Mouse (Mus musculus) liver, embryonic 11.5 days (tissue): ENCODE data around the gene Creld2. TPM values are rescaled to one million over a fixed set of nuclear protein-coding genes. Genes with fewer than 3 reads are reported as not detected.
A peak's percentile ranks its signal among the peaks of the same experiment; 100 is the strongest.
"Not testable (repeated sequence)": the region's sequence is repeated elsewhere in the genome, so short reads cannot be mapped to it uniquely, and the experiment has no call there.

Experiments used
- ATAC-seq: fragments of 200-750 bp; cut with Nextera tagmentation; replicated peaks from 2 replicates; pipeline ENCODE4 v1.8.0; 2017; ENCODE audit warnings: moderate number of reproducible peaks, mild to moderate bottlenecking, moderate TSS enrichment, moderate library complexity; ENCODE audit not compliant: low FRiP score
- DNase-seq: peaks from one replicate; pipeline ENCODE4 v3.0.0-alpha.2; 2017; ENCODE audit warnings: low spot score
- H3K27ac ChIP-seq: fragments of 300-500 bp; sonication (generic); 2 replicates; pipeline ENCODE4 v1.5.1; 2014; ENCODE audit warnings: mild to moderate bottlenecking, low read depth, low read length, control low read depth
- H3K27me3 ChIP-seq: fragments of 300-500 bp; sonication (generic); replicated peaks from 2 replicates; pipeline ENCODE4 v1.6.1; 2014; ENCODE audit warnings: low read length, mixed read lengths; ENCODE audit not compliant: control insufficient read depth, insufficient read depth
- H3K36me3 ChIP-seq: fragments of 300-500 bp; sonication (generic); 2 replicates; pipeline ENCODE4 v1.6.1; 2014; ENCODE audit warnings: mild to moderate bottlenecking, low read length, moderate library complexity, mixed read lengths; ENCODE audit not compliant: control insufficient read depth, insufficient read depth
- H3K4me1 ChIP-seq: fragments of 300-500 bp; sonication (generic); replicated peaks from 2 replicates; pipeline ENCODE4 v1.6.1; 2014; ENCODE audit warnings: low read length, mixed read lengths; ENCODE audit not compliant: control insufficient read depth, insufficient read depth
- H3K4me2 ChIP-seq: fragments of 300-500 bp; sonication (generic); 2 replicates; pipeline ENCODE4 v1.6.1; 2014; ENCODE audit warnings: mild to moderate bottlenecking, control low read depth, moderate library complexity
- H3K4me3 ChIP-seq: fragments of 300-500 bp; sonication (generic); 2 replicates; pipeline ENCODE4 v1.5.1; 2014; ENCODE audit warnings: low read depth, low read length, control low read depth
- H3K9ac ChIP-seq: fragments of 300-500 bp; sonication (generic); 2 replicates; pipeline ENCODE4 v1.6.1; 2014; ENCODE audit warnings: low read depth, low read length, control low read depth
- H3K9me3 ChIP-seq: fragments of 300-500 bp; sonication (generic); 2 replicates; pipeline ENCODE4 v1.6.1; 2016; ENCODE audit warnings: low read length, inconsistent platforms, mixed read lengths; ENCODE audit not compliant: control insufficient read depth
- WGBS: fragments of 180-500 bp; shearing (Covaris S2); extraction: QIAGEN DNeasy Blood & Tissue Kit; methylation state at CpG from one replicate; pipeline ENCODE4 v1.1.7; 2014; 5-methylcytosine and 5-hydroxymethylcytosine counted together
- polyA plus RNA-seq: library from polyadenylated mRNA; unstranded; fragments of >200 nt; fragmentation: Nextera tagmentation; extraction: Ambion mirVana; gene quantifications from 2 replicates; pipeline ENCODE4 v1.2.1, GENCODE M21; 2014

The Creld2 gene
- polyA plus RNA-seq, 1 experiment from 2014 or later, result 109 TPM

DNA sequence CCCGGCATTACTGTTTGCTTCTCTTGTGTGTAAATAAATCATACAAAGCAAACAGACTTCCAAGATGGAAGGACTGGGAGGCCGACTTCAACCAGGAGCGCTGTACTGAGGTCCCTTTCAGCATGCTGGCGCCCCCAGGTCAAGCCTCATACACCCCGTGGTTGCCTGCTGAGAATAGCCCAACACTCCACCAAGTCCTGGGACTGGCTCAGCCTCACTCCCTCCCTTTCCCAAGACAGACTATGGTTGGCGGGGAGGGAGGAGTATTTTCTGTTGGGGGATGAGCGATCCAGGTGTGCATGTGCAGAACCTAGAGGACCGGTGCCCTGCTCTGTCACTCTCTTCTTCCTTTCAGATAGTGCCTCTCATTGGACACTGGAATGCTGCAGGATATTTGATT is 11.3 kb upstream of the Creld2 start:
- Histone ChIP-seq H3K9me3 (no peaks in the 10 kb centered on the region), H3K9ac (no peak overlapping the region), H3K4me3 (no peak overlapping the region), H3K4me1 (no peaks in the 10 kb centered on the region), H3K36me3 (peaks cover 17% of the 10 kb centered on the region), H3K27me3 (no peaks in the 10 kb centered on the region), H3K4me2 (no peak overlapping the region), H3K27ac (no peak overlapping the region)
- ATAC-seq (no peak), DNase-seq (no peak)
- 89% methylated on average over 8 of the region's 8 CpGs for WGBS

- Histone ChIP-seq H3K27ac (no peak overlapping the region), H3K4me3 (no peak overlapping the region), H3K4me1 (no peaks in the 10 kb centered on the region), H3K36me3 (peaks cover 23% of the 10 kb centered on the region), H3K9ac (no peak overlapping the region), H3K9me3 (no peaks in the 10 kb centered on the region), H3K4me2 (no peak overlapping the region), H3K27me3 (no peaks in the 10 kb centered on the region)
- no peak for DNase-seq
- no peak for ATAC-seq
- WGBS, result 92% methylated on average over 2 of the region's 2 CpGs
These were observed 9.1 kb upstream of the Creld2 start for GRCm38 (mm10) chr15:88810369-88810768.

- Histone ChIP-seq H3K27me3 (no peaks in the 10 kb centered on the region), H3K4me1 (no peaks in the 10 kb centered on the region), H3K9ac (no peak overlapping the region), H3K4me3 (no peak overlapping the region), H3K9me3 (no peaks in the 10 kb centered on the region), H3K36me3 (peaks cover 18% of the 10 kb centered on the region), H3K4me2 (no peak overlapping the region), H3K27ac (no peak overlapping the region)
- DNase-seq (no peak), ATAC-seq (no peak)
- WGBS, result 82% methylated on average over 3 of the region's 3 CpGs
These were observed 6.2 kb upstream of the Creld2 start for GRCm38 (mm10) chr15:88813262-88813661.

GRCm38 (mm10) chr15:88813873-88814272 is 5.6 kb upstream of the Creld2 start:
- not testable (repeated sequence) for H3K27me3 ChIP-seq, DNase-seq, H3K27ac ChIP-seq, H3K9me3 ChIP-seq, H3K9ac ChIP-seq, ATAC-seq, H3K4me1 ChIP-seq, H3K4me2 ChIP-seq, H3K4me3 ChIP-seq
- peaks cover 18% of the 10 kb centered on the region for H3K36me3 ChIP-seq
- 92% methylated on average over 2 of the region's 2 CpGs for WGBS

DNA sequence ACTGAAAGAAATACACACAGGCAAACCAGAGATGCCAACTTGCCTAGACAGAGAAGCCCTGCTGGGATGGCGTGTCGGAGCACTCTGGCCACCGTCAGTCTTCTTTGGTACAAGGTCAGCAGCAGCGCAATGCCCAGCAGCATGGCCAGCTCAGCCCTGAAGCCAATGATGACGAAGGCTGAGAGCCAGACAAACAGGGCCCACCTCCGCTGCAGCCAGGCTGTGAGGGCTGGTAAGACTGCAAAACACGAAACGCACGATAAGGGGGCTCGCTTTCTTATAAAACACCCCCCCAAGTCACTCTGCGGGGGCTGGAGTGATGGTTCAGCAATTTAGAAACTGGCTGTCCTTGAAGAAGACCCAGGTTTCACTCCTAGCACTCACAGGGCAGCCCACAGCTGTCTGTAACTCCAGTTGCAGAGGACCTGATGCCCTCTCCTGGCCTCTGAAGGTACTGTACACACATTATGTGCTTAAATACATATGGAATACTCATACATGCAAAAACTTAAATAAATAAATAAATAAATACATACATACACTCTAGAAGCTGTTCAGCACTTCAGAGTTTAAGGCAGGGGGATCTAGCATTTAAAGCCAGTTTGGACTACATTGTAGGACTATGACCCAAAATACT is 4.9 kb upstream of the Creld2 start:
- no peak for DNase-seq

GRCm38 (mm10) chr15:88815196-88815700 is 4.2 kb upstream of the Creld2 start:
- WGBS, result 71% methylated on average over 6 of the region's 6 CpGs
- Histone ChIP-seq H3K27ac (0 out of 2 replicates have a peak overlapping the region, but pooled peaks have one; percentile 21), H3K4me2 (no peak overlapping the region), H3K4me1 (no peaks in the 10 kb centered on the region), H3K9me3 (no peaks in the 10 kb centered on the region), H3K36me3 (peaks cover 16% of the 10 kb centered on the region), H3K9ac (no peak overlapping the region), H3K4me3 (no peak overlapping the region), H3K27me3 (no peaks in the 10 kb centered on the region)
- ATAC-seq, result no peak
- no peak for DNase-seq

More for the DNA sequence above, 4.9 kb upstream of the Creld2 start:
- Histone ChIP-seq H3K4me1 (no peaks in the 10 kb centered on the region), H3K4me3 (no peak overlapping the region), H3K4me2 (no peak overlapping the region), H3K9me3 (no peaks in the 10 kb centered on the region), H3K27ac (no peak overlapping the region), H3K27me3 (no peaks in the 10 kb centered on the region), H3K9ac (no peak overlapping the region), H3K36me3 (peaks cover 18% of the 10 kb centered on the region)
- ATAC-seq, result no peak
- WGBS, result 94% methylated on average over 11 of the region's 11 CpGs

- 2% methylated on average over 23 of the region's 23 CpGs for WGBS
- peaks cover 27% of the 10 kb centered on the region for H3K36me3 ChIP-seq
- H3K9me3 ChIP-seq, result no peaks in the 10 kb centered on the region
- no peak for ATAC-seq
- peak overlapping the region; percentile 34; the same call in 1 of the 2 replicates for H3K27ac ChIP-seq
- no peak for DNase-seq
- no peaks in the 10 kb centered on the region for H3K4me1 ChIP-seq
- peak overlapping the region; percentile 94 for H3K4me3 ChIP-seq
- H3K9ac ChIP-seq, result peak overlapping the region; percentile 86
- no peaks in the 10 kb centered on the region for H3K27me3 ChIP-seq
- H3K4me2 ChIP-seq, result peak overlapping the region; percentile 93
These were observed 459 bp downstream of the Creld2 start for GRCm38 (mm10) chr15:88819906-88820303.

- H3K9me3 ChIP-seq, result no peaks in the 10 kb centered on the region
- no peak overlapping the region for H3K4me2 ChIP-seq
- ATAC-seq (no peak), DNase-seq (no peak)
- H3K36me3 ChIP-seq, result peaks cover 26% of the 10 kb centered on the region
- WGBS, result 90% methylated on average over 7 of the region's 7 CpGs
- H3K27ac ChIP-seq, result no peak overlapping the region
- no peaks in the 10 kb centered on the region for H3K4me1 ChIP-seq
- H3K9ac ChIP-seq, result no peak overlapping the region
- H3K27me3 ChIP-seq, result no peaks in the 10 kb centered on the region
- H3K4me3 ChIP-seq, result no peak overlapping the region; the same call in 1 of the 2 replicates
These were observed 2.0 kb downstream of the Creld2 start for GRCm38 (mm10) chr15:88821403-88821802.

DNA sequence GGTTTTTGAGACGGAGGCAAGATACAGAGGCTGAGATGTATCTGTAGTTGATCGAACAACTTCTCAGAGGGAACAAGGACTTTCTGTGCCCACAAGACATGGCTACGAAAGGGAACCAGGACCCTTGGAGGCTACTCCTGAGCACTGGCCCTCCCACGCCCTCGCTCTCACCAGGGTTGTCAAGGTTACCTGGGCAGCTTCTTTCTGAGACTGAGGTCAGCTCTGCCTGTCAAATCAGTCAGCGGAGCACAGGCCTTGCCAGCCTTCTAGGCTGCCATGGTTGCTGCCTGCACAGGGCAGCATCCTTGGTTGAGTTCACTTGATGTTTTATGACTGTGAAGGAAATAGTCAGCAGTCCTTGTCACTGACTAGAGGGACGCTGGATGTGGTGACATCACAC is 3.1 kb downstream of the Creld2 start:
- H3K36me3 ChIP-seq, result peaks cover 26% of the 10 kb centered on the region
- ATAC-seq, result no peak
- H3K27me3 ChIP-seq, result no peaks in the 10 kb centered on the region
- H3K4me1 ChIP-seq, result no peaks in the 10 kb centered on the region
- H3K4me3 ChIP-seq, result no peak overlapping the region
- no peak for DNase-seq
- H3K27ac ChIP-seq, result no peak overlapping the region
- no peaks in the 10 kb centered on the region for H3K9me3 ChIP-seq
- no peak overlapping the region for H3K9ac ChIP-seq
- H3K4me2 ChIP-seq, result no peak overlapping the region
- 88% methylated on average over 7 of the region's 7 CpGs for whole genome bisulfite sequencing
